Mouse (Mus musculus): ENCODE data around the gene Strada.
"Not testable (repeated sequence)": the region's sequence is repeated elsewhere in the genome, so short reads cannot be mapped to it uniquely, and the experiment has no call there.

Strada gene

DNA sequence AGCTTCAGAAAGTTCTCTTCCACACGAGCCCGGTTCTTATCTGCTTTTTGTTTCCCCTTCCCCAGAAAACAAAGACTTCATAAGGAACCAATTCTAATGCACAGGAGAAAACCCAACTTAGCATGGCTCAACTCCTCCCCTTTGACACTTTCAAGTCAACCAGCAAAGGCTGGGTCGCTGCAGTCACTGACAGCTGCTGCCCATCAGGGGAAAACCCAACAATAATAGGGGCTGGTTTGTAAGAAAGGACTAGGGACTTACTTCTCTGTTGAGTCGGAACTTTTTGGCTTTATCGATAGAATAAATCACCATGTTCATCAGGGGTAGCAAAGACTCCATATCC, at the start of gene Strada:
TSS of gene Strada (minus strand) at position 46 of the 343 bp plus-strand sequence.
- DNase-seq (ENCODE audit: low spot score): no peak

DNA sequence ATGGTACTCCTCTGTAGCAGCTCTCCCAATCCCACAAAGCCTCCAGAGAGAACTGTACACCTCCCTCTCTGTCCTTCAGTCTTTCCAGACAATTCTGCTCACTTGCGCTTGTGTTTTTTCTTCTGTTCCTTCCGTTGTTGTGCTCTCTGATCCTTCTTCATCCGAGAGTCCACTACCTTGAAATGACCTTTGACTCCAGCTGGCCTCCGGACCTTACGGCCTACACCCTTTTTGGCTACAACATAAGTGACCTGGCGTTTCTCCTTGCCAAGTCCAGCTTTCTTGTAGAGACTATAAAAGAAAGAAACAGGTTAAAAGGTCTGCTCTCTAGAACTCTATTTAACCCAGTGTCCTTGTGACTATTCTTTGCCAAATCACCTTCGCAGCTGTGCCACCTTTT, 47.4 kb upstream of the Strada start:
- peak; percentile 40 for DNase-seq (ENCODE audit: low spot score)

DNA sequence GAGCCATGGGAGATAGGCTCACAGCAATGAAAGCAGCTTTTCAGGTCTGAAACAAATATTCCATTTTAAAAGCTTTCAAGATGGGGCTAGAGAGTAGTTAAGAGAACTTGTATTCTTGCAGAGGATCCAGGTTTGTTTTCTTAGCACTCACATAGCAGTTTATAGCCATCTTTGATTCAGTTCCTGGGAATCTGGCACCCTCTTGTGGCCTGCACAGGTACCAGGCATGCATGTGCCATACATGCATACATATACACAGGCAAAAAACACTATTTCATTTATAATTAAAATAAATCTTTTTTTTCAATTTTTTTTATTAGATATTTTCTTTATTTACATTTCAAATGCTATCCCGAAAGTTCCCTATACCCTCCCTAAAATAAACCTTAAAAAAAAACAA, 44.9 kb upstream of the Strada start:
- no peak for DNase-seq (ENCODE audit: low spot score)

DNA sequence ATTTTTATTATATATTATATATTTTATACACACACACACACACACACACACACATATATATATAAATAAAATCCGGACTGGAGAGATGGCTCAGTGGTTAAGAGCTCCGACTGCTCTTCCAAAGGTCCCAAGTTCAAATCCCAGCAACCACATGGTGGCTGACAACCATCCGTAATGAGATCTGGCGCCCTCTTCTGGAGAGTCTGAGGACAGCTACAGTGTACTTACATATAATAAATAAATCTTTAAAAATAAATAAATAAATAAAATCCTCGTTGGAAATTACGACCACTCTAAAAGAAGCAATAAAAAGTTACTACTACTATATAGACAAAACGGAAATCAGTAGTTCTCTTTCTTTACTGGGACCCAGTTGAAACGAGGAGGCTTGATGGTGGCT, 32.0 kb upstream of the Strada start:
- DNase-seq (ENCODE audit: low spot score): not testable (repeated sequence)

DNA sequence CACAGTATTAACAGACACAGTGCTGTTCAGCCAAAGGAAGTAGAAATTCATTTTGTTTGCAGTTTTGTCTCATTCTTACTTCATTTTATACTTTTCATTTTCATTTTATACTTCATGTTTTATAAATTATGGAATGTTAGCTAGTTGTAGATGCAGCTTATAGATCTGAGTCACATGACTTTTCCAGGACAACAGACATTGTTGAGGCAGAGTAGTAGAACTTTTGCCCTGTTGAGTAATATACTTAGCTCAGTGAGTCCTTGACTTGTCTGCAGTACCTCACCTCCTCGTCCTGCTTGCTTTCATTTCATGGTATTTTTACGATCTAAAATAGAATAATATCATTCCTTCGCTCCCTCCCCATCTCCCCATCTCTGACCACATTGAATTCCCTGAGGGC, 18.6 kb upstream of the Strada start:
- DNase-seq (ENCODE audit: low spot score): no peak

DNA sequence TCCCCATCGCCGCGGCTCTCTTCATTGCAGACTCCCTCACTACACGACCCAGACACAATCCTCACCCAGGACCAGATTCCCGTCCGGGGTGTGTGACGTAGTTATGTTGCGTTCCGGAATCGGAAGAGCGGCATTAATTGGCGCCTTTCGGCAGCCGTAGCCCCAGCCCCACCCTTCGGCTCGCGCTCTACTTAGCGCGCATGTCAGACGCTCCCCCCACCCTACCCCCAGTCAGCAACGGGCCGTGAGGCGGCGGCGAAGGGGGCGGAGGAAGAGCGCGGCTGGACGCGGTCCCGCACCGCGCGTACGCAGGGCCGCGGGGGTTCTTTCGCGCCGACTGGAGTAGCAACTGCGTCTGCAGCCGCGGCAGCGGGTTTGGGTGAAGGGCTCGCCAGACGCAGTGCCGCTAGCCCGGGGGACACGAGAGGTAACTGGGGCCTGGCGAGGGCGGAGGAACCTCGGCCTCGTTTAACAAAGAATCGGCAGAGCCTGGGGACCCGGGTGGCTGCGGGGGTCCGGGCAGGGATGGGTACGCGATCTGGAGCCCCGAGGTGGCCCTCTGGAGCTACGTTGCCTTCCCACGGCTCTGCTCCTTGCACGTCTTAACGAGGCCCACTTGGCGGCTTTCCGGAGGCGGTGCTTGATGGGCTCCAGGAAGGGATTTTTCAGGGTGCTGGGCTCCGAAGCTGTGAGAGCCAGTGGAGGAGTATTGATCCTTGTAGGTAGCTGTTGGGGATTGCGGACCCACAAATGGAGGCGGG, 14.9 kb upstream of the Strada start, which contains the start of gene Ddx42:
TSS of gene Ddx42 (plus strand) at position 197 of the 761 bp plus-strand sequence.
- peak; percentile 93 for DNase-seq (ENCODE audit: low spot score)

DNA sequence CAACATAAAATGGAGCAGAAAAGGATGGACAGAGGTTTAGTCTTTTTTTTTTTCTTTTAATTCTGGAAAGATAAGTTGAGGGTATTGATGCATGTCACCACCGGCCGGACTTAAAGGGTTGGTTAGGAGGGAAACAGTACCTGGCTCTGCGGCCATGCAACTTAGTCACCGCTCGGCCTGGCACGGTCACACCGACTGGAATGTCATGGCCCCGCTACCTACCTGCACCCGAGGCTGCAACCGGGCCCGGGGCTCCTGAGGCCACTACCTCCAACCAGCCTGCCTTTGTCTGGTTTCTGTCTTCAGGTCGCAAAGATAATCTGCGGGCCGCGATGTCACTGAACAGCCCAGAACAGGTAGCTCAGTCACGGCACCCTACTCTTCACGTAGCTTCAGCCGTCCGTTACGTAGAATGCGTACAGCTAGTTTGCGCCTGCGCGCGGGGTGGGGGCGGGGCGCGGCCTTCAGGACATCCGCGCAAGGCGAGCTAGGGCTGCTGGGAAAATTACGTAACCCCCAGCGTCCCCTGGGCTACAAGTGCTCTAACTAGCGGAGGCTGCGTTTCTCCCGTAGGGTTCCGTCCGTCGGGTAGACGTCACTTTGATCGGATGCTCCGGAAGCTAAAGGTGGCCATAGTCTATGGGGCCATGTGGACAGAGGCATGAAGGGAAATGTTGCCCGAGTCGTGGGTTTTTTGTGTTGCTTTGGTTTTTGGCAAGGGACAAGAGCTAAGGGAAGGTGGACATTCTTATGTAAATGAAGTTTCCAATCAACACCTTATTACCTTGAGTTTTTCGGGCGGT, 14.2 kb upstream of the Strada start, which contains the start of gene Ccdc47:
TSS of gene Ccdc47 (minus strand) at position 418 of the 803 bp plus-strand sequence.
- peak; percentile 97 for DNase-seq (ENCODE audit: low spot score)

DNA sequence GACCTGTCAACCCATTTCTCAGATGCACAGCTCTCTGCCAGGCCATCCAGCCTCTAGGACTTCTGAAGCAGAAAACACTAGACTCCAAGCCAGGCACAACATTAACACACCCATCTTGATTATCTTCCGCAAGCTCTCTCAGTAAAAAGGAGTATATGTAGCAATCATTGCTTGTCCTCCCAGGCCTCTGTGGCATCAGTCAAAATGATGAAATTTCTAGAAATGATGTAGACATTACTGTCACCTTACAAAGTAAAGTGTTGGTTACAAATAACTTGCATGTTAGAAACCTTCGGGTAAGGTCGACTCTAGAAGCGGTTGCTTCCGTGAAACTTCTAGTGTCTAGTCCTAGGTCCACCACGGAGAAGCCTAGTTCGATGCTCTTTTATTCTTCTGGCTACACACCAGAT, 13.5 kb upstream of the Strada start:
- DNase-seq (ENCODE audit: low spot score): no peak

DNA sequence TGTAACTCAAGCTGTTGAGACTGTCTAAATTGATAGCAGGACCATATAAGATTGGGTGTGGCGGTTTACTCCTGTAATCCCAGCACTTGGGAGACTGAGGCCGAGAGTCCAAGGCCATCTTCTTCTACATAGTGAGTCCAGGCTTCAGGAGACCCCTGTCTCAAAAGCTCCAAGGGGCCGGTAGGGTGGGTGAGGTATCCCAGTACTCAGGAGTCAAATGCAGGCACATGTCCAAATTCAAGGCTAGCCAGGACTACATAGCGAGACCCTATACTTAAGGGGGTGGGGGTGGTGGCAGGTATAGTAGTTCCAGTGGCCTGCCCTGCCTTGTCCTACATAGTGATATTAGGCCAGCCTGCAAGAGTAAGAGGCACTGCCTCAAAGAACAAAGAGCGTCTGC, 12.9 kb upstream of the Strada start:
- no peak for DNase-seq (ENCODE audit: low spot score)

DNA sequence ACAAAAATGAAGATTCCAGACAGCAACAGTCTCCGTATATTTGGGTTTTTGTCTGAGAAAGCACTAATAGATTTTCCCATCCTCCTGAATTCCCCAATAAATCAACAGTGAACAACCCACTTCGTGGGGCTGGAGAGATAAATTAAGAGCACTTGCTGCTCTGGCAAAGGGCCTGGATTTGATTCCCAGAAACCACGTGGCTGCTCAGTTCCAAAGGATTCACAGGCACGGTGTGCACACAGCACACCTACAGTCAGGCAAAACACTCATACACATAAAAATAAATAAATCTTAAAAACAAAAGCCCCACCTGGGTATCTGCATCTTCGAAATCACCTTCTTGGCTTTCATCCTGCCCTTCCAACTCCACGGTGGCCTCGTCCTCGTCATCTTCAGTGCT, 10.8 kb upstream of the Strada start:
- DNase-seq (ENCODE audit: low spot score): no peak

DNA sequence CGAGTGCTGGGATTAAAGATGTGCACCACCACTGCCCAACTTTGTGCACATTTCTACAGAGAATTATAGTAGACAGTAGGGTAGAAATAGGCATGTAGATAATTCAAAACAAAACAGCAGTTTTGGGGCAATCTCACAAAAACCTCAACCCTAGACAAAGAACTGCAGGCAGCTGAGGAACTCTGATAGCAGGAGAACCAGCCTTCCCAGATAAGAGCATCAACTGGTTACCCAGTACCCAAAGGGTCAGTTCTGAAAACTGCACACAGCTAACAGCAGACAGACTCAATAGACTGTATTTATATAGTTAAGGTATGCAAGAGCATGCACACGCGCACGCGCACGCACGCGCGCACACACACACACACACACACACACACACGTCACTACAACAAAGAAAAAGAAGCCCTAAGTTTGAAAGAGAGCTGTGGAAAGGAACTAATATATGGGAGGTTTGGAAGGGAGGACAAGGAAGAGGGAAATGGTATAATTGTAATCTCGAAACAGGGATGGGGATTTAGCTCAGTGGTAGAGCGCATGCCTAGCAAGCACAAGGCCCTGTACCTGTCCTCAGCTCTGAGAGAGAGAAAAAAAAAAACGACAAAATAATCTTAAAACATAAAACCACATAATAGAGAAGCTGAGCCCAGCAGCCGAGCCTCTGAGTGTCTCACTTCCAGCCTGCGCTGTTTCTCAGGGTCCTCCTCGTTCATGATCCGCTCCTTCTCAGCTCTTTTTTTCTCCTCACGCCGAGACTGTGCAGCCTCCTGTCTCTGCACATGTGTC, 438 bp downstream of the Strada start:
- no peak for DNase-seq (ENCODE audit: low spot score)

DNA sequence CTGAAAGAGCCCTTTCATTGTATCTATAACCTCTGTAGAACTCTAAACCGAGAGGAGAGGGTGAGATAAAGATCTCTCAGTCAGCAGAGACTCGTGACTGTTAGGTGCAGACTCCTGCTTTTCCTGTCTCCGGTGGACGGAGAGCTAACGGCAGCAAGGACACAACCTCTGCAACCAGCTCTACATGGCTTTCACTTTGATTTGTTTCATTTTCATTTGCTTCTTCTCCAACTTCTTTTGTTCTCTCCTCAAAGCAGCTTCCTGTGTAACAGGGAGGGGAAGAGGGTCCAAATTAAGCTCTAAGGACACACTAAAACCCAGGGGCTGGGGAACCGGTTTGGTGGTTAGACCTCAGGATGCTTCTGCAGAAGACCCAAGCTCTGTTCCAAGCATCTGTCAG, 1.2 kb downstream of the Strada start:
- DNase-seq (ENCODE audit: low spot score): no peak

DNA sequence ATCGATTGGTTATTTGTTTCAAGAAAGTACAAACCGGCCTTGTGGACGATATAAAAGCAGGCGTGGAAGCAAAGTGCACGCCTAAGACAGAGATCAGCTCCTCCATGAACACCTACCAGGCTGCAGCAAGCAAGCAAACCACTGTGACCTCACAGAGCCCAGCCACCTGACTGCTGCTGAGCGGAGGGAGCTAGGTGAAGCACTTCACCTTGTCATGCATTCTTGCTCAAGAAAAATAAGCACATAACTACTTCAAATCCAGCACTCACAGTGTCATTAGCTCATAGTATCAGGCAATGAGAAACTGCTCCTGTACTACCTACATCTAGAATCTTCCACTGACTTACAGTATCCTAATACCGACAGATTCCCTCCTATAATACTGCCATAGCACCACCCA, 2.0 kb downstream of the Strada start:
- DNase-seq (ENCODE audit: low spot score): not testable (repeated sequence)

DNA sequence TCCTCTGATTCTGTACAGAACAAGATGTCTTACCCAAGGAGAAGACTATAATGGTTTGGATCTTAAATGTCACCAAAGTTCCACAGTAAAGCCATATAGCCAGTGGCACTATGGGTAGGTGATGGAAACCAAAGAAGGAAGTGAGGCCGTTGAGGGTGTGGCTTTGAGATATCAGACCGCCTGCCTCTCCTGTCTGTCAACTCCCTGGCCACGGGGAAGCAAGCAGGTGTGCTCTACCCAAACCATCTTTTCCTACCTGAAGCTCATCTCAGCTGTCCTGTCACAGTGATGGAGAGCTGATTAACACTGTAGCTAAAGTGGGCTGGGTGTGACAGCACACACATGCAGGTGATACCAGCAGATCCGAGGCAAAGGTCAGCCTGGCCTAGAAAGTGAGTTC, 3.7 kb downstream of the Strada start:
- DNase-seq (ENCODE audit: low spot score): no peak

DNA sequence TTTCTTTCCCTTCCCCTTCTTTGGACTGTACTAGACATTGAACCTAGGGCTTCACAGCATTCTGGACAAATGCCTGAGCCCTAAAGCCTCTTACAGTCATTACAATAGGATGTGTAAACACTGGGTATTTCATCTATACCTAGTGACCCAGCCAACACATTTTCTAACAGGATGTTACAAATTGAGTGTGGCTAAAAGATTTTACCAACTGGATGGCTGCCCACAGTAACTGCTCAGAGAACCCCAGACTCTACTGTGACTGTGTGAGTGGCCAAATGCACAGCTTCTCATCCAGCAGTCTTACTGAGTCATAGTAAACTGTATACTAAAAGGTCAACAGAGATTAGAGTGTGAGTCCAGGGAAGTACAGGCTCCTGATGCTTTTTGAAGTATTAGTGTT, 6.6 kb downstream of the Strada start:
- no peak for DNase-seq (ENCODE audit: low spot score)

DNA sequence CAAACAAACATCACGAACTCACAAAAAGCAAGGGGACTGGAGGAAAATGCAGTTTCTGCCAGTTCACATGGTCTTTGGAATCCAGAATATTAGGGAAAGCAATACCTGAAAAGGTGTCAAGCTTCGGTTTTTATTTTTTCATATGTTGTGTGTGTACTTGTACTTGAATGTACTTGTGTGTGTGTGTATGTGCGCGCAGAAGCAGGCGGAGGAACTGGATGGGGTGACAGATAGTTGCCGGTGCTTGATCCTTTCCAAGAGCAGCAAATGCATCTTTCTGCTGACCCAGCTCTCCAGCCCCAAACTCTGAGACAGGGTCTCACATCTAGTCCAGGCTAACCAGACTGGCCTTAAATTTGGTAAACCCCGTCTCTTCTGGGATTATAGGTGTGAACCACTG, 7.1 kb downstream of the Strada start:
- DNase-seq (ENCODE audit: low spot score): no peak

DNA sequence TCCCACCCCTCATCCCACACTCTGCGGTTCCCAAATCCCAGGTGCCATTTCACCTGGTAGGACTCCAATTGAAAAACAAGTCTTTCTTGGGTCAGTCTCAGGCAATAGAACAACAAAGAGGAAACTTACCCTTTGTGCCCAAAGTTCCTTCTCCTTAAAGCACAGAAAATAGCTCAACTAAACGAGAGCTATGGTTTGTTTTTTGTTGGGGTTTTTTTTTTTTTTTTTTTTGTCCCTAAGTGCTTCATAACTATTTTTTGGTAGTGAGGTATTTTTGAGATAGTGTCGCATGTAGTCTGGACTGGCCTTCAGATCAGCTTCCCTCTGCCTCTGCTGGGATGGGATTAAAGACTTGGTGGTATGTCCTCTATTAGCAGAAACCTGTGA, 7.8 kb downstream of the Strada start:
- DNase-seq (ENCODE audit: low spot score): no peak

DNA sequence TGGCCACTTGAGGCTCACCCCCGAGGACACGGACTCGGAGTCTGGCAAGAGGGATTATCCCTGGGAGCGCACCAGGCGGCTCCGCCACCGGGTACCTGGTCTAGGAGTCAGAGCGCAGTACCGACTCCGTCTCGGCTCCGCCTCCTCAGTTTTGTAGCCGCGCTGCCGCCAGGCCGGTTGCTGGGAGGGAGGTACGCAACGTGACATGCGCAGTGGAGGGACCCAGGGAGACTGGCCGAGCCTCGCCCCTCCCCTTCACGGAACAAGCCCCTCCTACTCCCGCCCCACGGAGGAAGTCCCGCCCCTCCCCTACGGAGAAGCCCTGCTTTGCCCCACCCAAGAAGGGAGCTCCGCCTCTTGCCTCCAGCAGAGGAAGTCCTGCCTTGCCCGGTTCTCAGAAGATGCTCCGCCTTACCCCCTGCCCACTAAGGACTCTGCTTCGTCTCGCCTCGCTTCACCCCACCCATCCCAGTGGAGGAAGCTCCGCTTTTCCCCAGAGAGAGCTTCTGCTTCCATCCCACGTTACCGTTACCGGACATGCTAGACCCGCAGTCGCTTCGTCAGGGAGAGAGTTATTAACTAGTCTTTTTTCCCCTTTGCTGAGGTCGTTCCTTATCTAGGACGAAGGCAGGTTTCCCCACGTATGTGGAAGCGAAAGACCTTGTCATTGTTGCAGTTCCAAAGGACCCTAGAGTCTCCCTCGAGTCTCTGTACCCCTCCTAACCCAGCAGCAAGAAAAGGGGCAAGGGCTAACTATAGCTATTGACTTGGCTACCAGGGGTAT, 8.4 kb downstream of the Strada start:
- peak; percentile 100 for DNase-seq (ENCODE audit: low spot score)

DNA sequence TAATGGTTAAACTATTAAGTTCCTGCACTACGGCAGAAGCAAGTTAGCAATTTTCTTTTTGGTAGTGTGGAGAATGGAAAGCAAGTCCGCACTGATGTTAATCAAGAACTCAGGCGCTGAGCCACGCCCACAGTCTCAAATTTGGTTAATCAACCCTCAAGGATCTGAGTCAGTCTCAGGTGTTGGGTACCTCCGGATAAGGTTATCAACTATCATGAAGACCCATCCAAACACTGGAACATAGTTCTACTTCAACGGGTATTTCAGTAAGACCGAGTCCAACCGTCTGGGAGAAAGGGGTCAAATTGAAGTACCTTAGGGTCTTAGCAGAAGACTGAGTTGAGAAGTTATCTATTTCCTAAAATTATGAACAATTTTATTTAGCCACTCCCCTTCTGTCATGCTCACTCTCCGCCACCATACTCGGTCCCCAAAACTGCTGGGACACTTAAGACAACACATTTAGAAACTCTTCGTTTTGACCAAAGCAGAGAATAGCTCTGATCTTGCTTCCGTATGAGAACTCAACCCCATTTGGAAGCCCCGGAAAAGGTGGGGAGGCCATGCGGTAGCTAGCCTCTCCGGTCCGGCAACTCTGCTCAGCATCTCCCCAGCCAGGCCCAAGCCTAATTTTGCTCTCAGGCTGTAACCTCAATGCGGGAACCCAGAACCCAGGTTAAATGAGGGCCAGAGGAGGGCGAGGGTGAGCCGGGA, 9.2 kb downstream of the Strada start:
- DNase-seq (ENCODE audit: low spot score): no peak

DNA sequence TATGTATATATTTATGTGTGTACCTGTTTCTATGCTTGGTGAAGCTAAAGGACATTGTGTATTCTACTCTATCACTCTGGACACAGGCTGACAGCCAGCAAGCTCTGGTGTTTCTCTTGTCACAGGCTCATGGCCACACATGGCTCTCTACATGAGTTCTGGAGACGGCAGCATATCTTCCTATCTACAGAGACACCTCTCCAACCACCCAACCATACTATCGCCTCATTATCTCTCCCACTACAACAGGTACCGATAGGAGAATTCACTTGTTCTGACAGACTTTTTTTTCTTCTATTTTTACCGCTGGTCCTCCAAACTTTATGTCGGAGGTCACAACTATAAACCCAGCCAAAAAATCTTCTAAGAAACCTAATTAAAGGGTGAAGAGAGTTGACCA, 9.7 kb downstream of the Strada start:
- no peak for DNase-seq (ENCODE audit: low spot score)

DNA sequence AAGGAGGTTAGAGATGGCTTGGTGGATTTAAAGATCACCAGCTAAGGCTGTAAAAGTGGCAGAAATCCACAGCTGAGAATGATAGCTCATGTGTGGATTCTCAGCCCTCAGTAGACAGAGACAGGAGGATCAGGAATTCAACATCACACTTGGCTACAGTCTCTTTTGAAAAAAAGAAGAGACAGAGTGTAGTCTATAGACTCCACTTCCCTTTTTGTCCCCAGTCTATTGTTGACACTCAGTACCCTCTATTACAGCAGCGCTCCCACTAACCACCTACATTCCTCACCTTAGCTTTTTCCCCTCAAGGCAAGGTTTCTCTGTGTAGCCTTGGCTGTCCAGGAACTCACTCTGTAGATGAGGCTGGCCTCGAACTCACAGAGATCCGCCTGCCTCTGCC, 10.3 kb downstream of the Strada start:
- DNase-seq (ENCODE audit: low spot score): no peak
